Mouse (Mus musculus) frontal cortex, postnatal 25 days (tissue): ENCODE results near the gene Prl7a1.

ENCODE experiments used
- DNase-seq, 2 experiments: peaks; one replicate each; pipeline ENCODE4 v3.0.0; 2022; ENCODE audit warnings: low spot score in 2 of 2

Gene Prl7a1

GRCm38 (mm10) chr13:27642393-27642792 is at the start of gene Prl7a1:
Gene Prl7a1 (minus strand): TSS chr13:27642493.
- no peak for DNase-seq

DNA sequence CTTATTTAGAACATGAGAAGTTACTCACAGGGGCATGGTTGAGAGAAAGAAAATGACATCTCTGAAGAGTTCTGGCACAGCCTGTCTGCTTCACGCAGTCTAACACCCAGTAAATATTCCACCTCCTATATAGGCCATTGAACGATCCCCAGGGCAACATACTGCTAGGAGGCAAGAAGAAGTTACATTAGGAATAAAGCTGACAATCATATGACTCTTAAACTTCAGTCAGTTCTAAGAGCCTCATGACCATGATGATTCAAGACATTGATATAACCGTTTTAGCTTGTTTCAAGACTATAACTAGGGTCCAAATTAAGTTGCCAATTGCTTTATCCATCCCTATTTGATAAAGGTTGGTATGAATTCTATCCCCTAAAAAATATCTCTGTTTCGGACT is 25.6 kb upstream of the Prl7a1 start, which contains the start of gene Prl7a2:
Gene Prl7a2 (minus strand): TSS at position 101 of the 400 bp plus-strand sequence.
- DNase-seq, result no peak

- DNase-seq, result no peak
Measured at GRCm38 (mm10) chr13:27660747-27661146, 18.5 kb upstream of the Prl7a1 start.

GRCm38 (mm10) chr13:27610482-27610881 is 31.8 kb downstream of the Prl7a1 start, which contains the start of gene Prl7b1:
Gene Prl7b1 (minus strand): TSS chr13:27610582.
- DNase-seq, result no peak
